Mouse (Mus musculus) lung, postnatal 10 days (tissue): ENCODE data around the gene Tcn2.
"Not testable (repeated sequence)": the region's sequence is repeated elsewhere in the genome, so short reads cannot be mapped to it uniquely, and the experiment has no call there.

Experiments used
- DNase-seq: peaks from one replicate; pipeline ENCODE4 v3.0.0; 2021

Tcn2 gene

GRCm38 (mm10) chr11:3925916-3926315, 6.0 kb downstream of the Tcn2 start:
- DNase-seq, result no peak

- no peak for DNase-seq
Observed at GRCm38 (mm10) chr11:3922731-3923130, 9.2 kb downstream of the Tcn2 start.

- DNase-seq, result no peak
Observed at GRCm38 (mm10) chr11:3922115-3922514, 9.8 kb downstream of the Tcn2 start.

GRCm38 (mm10) chr11:3921281-3921850, 10.6 kb downstream of the Tcn2 start:
- peak; percentile 42 for DNase-seq

DNA sequence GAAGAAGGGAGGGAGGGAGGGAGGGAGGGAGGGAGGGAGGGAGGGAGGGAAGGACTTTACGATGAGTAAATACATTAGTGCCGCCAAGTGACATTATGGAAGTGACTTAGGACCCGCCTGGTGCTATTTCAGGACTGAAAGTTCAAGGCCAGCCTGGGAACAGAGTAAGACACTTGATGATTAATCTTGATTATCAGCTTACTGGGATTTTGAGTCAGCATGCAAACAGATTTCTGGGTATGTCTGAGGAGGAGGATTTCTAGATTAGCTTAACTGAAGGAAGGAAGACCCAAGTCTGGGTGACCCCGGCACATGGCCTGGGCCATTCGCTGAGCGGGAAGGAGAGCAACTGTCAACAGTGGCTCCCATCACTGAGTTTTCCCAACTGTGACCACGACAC, 11.5 kb downstream of the Tcn2 start:
- no peak for DNase-seq

DNA sequence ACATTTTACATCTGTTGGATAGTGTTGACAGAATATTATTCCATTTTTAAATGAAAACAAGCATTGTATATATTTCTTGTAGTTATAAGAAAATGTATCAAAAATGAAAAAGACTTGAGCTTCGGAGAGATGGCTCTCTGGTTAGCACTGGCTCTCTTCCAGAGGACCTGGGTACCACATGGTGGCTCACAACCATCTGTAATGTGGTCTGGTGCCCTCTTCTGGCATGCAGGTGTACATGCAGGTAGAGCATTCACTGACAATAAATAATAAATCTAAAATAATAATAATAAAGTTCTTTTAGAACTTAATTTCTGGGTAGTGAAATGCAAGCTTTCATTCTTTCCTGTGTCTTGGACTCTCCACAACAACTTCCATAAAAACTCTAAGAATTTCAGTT, 13.2 kb downstream of the Tcn2 start:
- peak; percentile 44 for DNase-seq

GRCm38 (mm10) chr11:3914109-3914840, 17.7 kb downstream of the Tcn2 start, which contains the start of gene Slc35e4:
Gene Slc35e4 (minus strand): TSS chr11:3914664.
- peak; percentile 86 for DNase-seq

GRCm38 (mm10) chr11:3913316-3914108, 18.4 kb downstream of the Tcn2 start:
- peak; percentile 96 for DNase-seq

DNA sequence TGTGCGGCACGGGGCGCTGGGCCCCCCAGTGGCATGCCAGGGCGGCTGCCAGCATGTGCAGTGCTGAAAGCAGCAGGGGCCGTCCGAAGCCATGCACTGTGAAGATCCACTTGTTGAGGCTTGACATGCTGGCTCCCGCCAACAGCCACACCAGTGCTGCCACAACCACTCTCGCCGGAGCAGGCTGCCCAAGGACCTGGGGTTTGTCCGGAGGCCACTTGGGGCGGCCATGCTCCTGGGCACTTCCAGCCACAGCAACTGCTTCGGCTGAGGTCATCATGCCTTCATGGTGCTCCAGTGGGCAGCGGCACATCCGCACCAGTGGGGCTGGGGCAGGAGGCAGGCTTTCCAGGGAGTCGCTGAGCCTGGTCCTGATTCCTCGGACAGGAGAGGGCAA, 19.1 kb downstream of the Tcn2 start:
- DNase-seq, result peak; percentile 43

DNA sequence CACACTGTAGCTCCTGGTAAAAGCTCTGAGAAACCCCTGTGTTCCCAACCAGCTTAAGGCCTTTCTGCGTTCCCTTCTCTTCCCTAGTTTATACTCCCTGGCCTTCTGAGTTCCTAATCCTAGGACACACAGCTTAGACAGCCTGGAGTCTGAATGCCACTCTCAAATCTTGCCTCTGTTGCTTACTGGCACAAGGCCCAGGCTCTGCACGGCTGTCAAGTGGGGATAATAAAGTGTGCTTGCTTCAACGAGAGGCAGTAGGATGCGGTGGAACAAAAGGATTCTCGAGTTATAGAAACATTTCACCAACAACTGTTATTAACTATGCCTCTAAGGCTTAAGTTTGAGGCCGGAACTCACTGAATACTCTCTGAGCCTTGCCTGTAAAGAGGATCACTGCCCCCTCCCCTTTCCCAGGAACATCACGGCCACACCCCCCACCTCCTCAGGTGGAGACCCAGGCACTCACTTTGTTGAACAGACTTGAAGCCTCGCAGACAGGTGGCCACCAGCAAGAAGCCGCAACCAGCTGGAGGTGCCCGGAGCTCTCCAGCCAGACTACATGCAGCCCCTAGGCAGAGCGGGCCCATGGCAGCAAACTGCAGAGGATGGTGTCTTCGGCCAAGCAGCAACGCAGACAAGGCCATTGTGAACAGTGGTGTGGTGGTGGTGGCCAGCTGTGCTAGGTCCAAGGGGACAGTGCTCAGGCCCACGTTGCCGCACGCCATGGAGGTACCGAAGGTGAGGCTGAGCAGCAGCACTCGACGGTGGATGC, 19.7 kb downstream of the Tcn2 start:
- DNase-seq, result no peak

- DNase-seq, result not testable (repeated sequence)
Observed at GRCm38 (mm10) chr11:3911440-3911839, 20.5 kb downstream of the Tcn2 start.

GRCm38 (mm10) chr11:3910513-3911310, 21.2 kb downstream of the Tcn2 start:
- DNase-seq, result no peak

DNA sequence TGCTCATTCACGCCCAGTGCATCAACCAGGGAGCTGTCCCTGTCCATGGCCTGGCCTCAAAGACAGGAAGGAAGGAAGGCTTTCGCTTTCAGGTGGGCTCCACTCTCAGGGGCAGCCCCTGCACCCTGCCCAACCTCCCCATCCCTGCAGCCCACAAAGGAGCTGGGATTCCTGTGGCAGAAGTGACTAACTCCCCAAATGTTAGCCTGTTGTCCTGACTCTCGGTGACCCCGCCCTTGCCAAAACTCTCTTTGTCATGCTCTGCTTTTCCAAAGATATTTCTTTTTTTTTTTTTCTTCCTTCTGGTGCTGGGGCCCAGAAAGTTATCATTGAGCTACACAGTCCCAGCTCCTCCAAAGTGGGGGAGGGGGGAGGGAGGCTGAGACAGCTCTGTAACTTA, 22.7 kb downstream of the Tcn2 start:
- no peak for DNase-seq

DNA sequence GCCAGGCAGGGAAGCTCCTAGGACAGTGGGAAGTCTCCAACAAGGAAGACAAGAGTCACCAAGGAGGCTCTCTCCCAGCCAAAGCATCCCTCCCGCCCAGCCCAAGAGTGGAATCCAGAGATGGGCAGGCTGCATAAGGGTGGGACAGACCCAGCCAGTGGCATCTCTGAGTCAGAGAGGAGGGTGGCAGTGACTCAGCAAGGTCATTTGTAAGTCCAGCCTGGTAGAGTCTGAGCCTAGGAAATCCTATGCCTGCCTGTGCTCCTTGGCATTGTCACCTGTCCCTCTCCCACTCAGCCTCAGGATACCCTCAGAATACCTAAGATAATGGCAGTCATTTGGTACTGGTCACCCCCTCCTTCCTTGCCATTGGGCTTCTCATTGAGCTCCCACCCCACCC, 26.5 kb downstream of the Tcn2 start:
- no peak for DNase-seq

GRCm38 (mm10) chr11:3904673-3905072, 27.3 kb downstream of the Tcn2 start:
- DNase-seq, result no peak

DNA sequence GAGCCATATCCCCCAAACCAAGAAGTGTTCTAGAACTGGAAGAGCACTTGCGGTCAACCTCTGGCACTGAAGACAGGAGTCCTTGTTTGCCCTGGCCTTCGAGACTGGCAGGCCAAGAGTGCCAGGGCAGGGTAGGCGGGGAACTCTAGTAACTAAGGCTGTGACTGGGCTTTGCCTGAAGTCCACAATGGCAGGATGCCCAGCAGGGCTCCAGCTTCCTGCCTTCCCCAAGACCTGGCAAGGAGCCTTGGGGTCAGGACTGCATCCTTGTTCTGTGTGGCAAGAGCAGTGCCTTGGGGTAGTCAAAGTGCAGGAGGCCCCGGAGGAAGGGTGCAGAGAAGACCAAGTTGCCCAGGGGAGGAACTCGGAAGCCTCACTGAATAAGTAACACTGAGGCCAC, 28.9 kb downstream of the Tcn2 start:
- DNase-seq, result peak; percentile 93

DNA sequence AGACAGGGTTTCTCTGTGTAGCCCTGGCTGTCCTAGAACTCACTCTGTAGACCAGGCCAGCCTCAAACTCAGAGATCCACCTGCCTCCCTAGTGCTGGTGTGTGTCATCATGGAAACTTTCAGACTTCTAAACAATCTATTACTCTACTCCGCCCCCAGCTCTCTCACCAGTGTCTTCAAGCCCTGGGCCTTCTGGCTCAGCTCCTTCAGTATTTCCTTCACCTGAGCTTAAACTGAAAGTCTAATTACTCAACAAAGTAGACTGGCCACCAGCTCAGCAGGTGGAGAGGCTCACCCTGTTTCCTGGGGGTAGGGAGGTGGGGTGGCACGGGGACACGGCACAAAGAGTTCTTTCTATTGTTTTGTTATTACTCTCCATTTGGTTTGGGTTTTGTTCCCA, 29.4 kb downstream of the Tcn2 start:
- no peak for DNase-seq

GRCm38 (mm10) chr11:3900296-3900695, 31.7 kb downstream of the Tcn2 start:
- no peak for DNase-seq

DNA sequence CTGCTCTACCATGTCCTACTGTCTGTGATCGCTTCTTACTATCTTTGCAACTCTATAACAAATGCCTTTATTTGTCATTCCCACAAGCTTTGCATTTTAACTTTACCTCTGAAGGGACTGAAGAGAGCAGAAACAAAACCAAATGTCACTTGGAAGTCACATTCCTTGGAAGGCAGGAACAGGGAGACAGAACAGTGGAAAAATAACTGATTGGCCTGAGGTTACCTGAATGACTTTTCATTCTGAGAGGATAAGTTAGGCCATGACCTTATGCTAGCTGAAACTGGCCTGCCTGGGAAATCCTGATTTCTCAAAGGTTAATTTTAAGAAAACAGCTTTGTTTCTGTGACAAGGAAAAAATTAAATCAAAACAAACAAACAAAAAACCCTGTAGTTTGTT, 36.0 kb downstream of the Tcn2 start:
- no peak for DNase-seq

DNA sequence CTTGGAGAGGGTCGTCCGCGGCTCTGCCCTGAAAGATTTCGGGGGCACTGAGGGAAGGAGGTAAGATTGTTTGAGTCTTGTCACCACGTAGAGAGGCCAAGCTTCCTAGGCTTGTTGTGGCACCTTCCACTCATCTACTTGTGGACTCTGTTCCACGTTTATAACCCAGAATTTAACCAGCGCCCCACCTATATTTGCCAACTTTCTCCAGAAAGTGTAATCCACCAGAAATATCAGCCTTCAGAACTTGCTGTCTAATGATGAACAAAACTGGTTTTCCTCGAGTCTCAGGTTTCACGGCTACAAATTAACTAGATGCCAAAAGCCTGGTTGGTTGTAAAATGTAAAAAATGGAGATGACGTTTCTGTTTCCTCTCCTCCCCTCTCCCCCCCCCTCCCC, 36.5 kb downstream of the Tcn2 start:
- no peak for DNase-seq

DNA sequence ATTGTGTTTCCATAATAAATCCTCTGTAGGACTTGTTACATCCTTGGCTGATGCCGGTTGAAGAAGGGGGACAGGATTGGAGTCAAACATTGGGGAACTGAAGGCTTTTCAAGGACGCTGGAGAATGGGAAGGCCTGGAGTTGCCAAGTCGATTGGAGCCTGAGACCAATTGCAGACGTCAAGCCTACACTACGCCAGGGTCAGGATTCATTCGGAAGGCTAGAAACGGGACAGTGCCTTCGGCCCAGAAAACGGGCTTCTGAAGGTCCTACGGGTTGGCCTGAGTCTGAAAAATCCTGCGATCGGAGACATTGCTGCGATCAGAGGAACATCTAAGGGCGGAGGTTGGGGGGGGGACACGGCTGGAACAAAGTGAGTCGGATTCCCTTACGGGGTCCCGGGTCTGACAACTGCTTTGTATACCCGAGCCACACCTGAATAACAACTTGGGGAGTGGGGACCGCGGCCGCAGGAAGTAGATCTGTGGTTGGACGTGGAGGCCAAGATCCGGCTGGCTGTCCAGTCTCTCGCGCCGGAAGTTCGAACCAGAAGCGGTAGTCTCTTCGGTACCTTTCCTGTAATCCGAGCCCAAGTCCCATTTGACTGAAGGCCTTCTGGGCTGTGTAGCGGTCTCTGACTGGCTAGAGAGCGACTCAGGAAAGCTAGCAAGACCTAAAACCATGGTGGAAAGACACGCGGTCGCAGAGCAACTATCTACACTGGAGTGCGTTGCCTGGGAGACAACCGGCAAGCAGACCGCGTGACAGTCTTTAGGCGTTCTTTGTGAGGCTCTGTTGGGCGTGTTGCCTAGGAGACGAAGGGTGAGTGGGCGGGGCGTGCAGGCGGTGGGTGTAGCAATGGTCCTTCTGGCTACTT, 37.3 kb downstream of the Tcn2 start, which contains the start of the genes 4921536K21Rik and Dusp18:
Gene 4921536K21Rik (minus strand): TSS at position 693 of the 876 bp plus-strand sequence.
Gene Dusp18 (plus strand): TSS at position 835 of the 876 bp plus-strand sequence.
- peak; percentile 96 for DNase-seq
